Comparison of ENCODE assay signal across 8 mouse cellular contexts in the genomic region with DNA sequence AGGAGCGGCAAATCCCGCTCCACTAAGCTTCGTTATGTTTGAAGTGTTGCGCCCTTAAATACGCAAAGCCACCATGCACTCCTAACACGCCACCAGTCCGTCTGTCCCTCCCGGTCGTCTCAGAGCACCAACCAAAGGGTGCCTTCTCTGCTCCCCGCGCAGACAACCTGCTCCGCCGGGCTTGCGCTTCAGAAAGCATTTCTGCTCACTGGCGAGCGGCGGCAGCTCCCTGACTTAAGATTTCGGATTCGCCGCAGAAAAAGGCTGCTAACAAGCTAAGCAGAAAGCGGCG. TPM values are rescaled to one million over a fixed set of nuclear protein-coding genes. Genes with fewer than 3 reads are reported as not detected.
DNase-seq lines count a peak whose midpoint lies in the region; ATAC-seq and TF ChIP-seq lines count a peak whose summit lies in the region.

No protein-coding gene starts in this region.

- ATAC-seq in hindbrain, embryonic 14.5 days (ENCODE audit: low FRiP score): no peak
- ATAC-seq in midbrain, postnatal 0 days (ENCODE audit: low FRiP score): no peak

- H3K4me2 ChIP-seq in hindbrain, embryonic 14.5 days (replicated peaks): peak overlapping the region; percentile 84
- H3K4me2 ChIP-seq in midbrain, postnatal 0 days (ENCODE audit: low read depth, low read length, poor library complexity, severe bottlenecking): peak overlapping the region; percentile 69

- peaks cover 4% of the 10 kb centered on the region; the same call in 1 of the 2 replicates for H3K4me1 ChIP-seq in brown adipose tissue, adult 24 weeks (ENCODE audit: control insufficient read depth, insufficient read depth, insufficient read length, low read length)
- peaks cover 21% of the 10 kb centered on the region for H3K4me1 ChIP-seq in hindbrain, embryonic 14.5 days (replicated peaks; ENCODE audit: control insufficient read depth, insufficient read depth, low read length)
- peaks cover 5% of the 10 kb centered on the region for H3K4me1 ChIP-seq in midbrain, postnatal 0 days (ENCODE audit: insufficient read depth, low read length)

- H3K27me3 ChIP-seq in hindbrain, embryonic 14.5 days (ENCODE audit: control insufficient read depth, insufficient read depth, low read length): no peaks in the 10 kb centered on the region
- H3K27me3 ChIP-seq in midbrain, postnatal 0 days (ENCODE audit: insufficient read depth, low read length): no peaks in the 10 kb centered on the region

- H3K9ac ChIP-seq in hindbrain, embryonic 14.5 days: peak overlapping the region; percentile 99
- peak overlapping the region; percentile 89 for H3K9ac ChIP-seq in midbrain, postnatal 0 days (replicated peaks; ENCODE audit: low read length, poor library complexity, severe bottlenecking)

- no peak for TF ChIP-seq CTCF in midbrain, postnatal 0 days (IDR thresholded peaks at IDR 0.05)

- DNase-seq in layer of hippocampus, postnatal 25 days (ENCODE audit: extremely low spot score in 1 of 2, low spot score in 1 of 2): peak; percentile 18 to 29
- DNase-seq in layer of hippocampus, adult 9-11 months: no peak
- no peak for DNase-seq in hindbrain, embryonic 14.5 days (ENCODE audit: low spot score)
- no peak for DNase-seq in midbrain, postnatal 0 days (ENCODE audit: low spot score)
- no peak for DNase-seq in gastrocnemius, postnatal 10 days
- DNase-seq in ovary, postnatal 36 days (ENCODE audit: low spot score): no peak
- no peak for DNase-seq in gastrocnemius, adult 18-20 months (ENCODE audit: low spot score)

- peak overlapping the region; percentile 93 for H3K4me3 ChIP-seq in brown adipose tissue, adult 24 weeks (ENCODE audit: insufficient read depth, low read depth, low read length)
- H3K4me3 ChIP-seq in hindbrain, embryonic 14.5 days (replicated peaks; ENCODE audit: low read length): peak overlapping the region; percentile 94
- H3K4me3 ChIP-seq in midbrain, postnatal 0 days (ENCODE audit: low read depth, low read length): peak overlapping the region; percentile 78

- peaks cover 42% of the 10 kb centered on the region for H3K36me3 ChIP-seq in hindbrain, embryonic 14.5 days (replicated peaks; ENCODE audit: control insufficient read depth, insufficient read depth)
- peaks cover 21% of the 10 kb centered on the region for H3K36me3 ChIP-seq in midbrain, postnatal 0 days (ENCODE audit: insufficient read depth, low read length)

- no peaks in the 10 kb centered on the region for H3K9me3 ChIP-seq in hindbrain, embryonic 14.5 days (ENCODE audit: control insufficient read depth, low read length)
- no peaks in the 10 kb centered on the region for H3K9me3 ChIP-seq in midbrain, postnatal 0 days (ENCODE audit: low read length)

- H3K27ac ChIP-seq in brown adipose tissue, adult 24 weeks (replicated peaks; ENCODE audit: low read depth, low read length): peak overlapping the region; percentile 25; the same call in 1 of the 2 replicates
- peak overlapping the region; percentile 94 for H3K27ac ChIP-seq in hindbrain, embryonic 14.5 days
- peak overlapping the region; percentile 99 for H3K27ac ChIP-seq in midbrain, postnatal 0 days (ENCODE audit: low read depth, low read length)

- WGBS in hindbrain, embryonic 14.5 days: under 1% methylated on average over 22 of the region's 22 CpGs
- WGBS in midbrain, postnatal 0 days: 1% methylated on average over 22 of the region's 22 CpGs

RNA-seq across cellular contexts. Expression of a gene that starts 0.4 kb away (rescaled TPM):
- 100 to 1,000 TPM; 471 to 520 TPM for total RNA-seq in layer of hippocampus, postnatal 25 days (2021)
- 1,120 and 1,124 TPM in 2 replicates for polyA plus RNA-seq in brown adipose tissue, adult 24 weeks (2012; ENCODE audit: insufficient read depth, insufficient read length, missing spikeins)
- 1,053 and 1,238 TPM in 2 replicates for polyA plus RNA-seq in hindbrain, embryonic 14.5 days (2014; fragmentation: Nextera tagmentation; extraction: Ambion mirVana)
- total RNA-seq in midbrain, postnatal 0 days (2014; rRNA removed): 768 and 939 TPM in 2 replicates
- polyA plus RNA-seq in midbrain, postnatal 0 days (2015; fragmentation: Nextera tagmentation; extraction: Ambion mirVana): 982 and 1,027 TPM in 2 replicates
- total RNA-seq in gastrocnemius, postnatal 10 days (2021): 1,000 to 10,000 TPM; 1,136 to 1,161 TPM
- total RNA-seq in gastrocnemius, adult 18-20 months (2021): 100 to 1,000 TPM; 568 to 577 TPM

RNA-seq across cellular contexts. Expression of a gene that starts 30.1 kb away (rescaled TPM):
- 1 to 10 TPM; 2.8 to 3.8 TPM for total RNA-seq in layer of hippocampus, postnatal 25 days (2021)
- polyA plus RNA-seq in brown adipose tissue, adult 24 weeks (2012; ENCODE audit: insufficient read depth, insufficient read length, missing spikeins): 0.46 TPM in 1 of 2 replicates, not detected in the other
- 2.1 and 3.1 TPM in 2 replicates for polyA plus RNA-seq in hindbrain, embryonic 14.5 days (2014; fragmentation: Nextera tagmentation; extraction: Ambion mirVana)
- 3.2 and 3.8 TPM in 2 replicates for total RNA-seq in midbrain, postnatal 0 days (2014; rRNA removed)
- 1.5 and 2.1 TPM in 2 replicates for polyA plus RNA-seq in midbrain, postnatal 0 days (2015; fragmentation: Nextera tagmentation; extraction: Ambion mirVana)
- under 1 TPM; 0.12 to 0.14 TPM for total RNA-seq in gastrocnemius, postnatal 10 days (2021)
- total RNA-seq in gastrocnemius, adult 18-20 months (2021): under 1 TPM in 1 of 2 experiments, not detected in 1; 0.14 TPM

RNA-seq across cellular contexts. Expression of a gene that starts 33.8 kb away (rescaled TPM):
- 1 to 10 TPM; 2.7 to 3.8 TPM for total RNA-seq in layer of hippocampus, postnatal 25 days (2021)
- 0.44 and 0.46 TPM in 2 replicates for polyA plus RNA-seq in brown adipose tissue, adult 24 weeks (2012; ENCODE audit: insufficient read depth, insufficient read length, missing spikeins)
- polyA plus RNA-seq in hindbrain, embryonic 14.5 days (2014; fragmentation: Nextera tagmentation; extraction: Ambion mirVana): 10.6 and 11.1 TPM in 2 replicates
- 9.3 and 10.2 TPM in 2 replicates for total RNA-seq in midbrain, postnatal 0 days (2014; rRNA removed)
- 4.2 and 4.3 TPM in 2 replicates for polyA plus RNA-seq in midbrain, postnatal 0 days (2015; fragmentation: Nextera tagmentation; extraction: Ambion mirVana)
- 10 to 100 TPM; 89.1 to 96.7 TPM for total RNA-seq in gastrocnemius, postnatal 10 days (2021)
- total RNA-seq in gastrocnemius, adult 18-20 months (2021): 10 to 100 TPM; 74.8 to 78.7 TPM

RNA-seq across cellular contexts. Expression of a gene that starts 45.0 kb away (rescaled TPM):
- 1 to 10 TPM; 5.8 to 6.1 TPM for total RNA-seq in layer of hippocampus, postnatal 25 days (2021)
- 0.48 and 1.0 TPM in 2 replicates for polyA plus RNA-seq in brown adipose tissue, adult 24 weeks (2012; ENCODE audit: insufficient read depth, insufficient read length, missing spikeins)
- polyA plus RNA-seq in hindbrain, embryonic 14.5 days (2014; fragmentation: Nextera tagmentation; extraction: Ambion mirVana): 7.1 and 8.4 TPM in 2 replicates
- 4.8 and 5.8 TPM in 2 replicates for total RNA-seq in midbrain, postnatal 0 days (2014; rRNA removed)
- 4.1 and 5.2 TPM in 2 replicates for polyA plus RNA-seq in midbrain, postnatal 0 days (2015; fragmentation: Nextera tagmentation; extraction: Ambion mirVana)
- total RNA-seq in gastrocnemius, postnatal 10 days (2021): 1 to 10 TPM; 2.3 to 3.7 TPM
- under 1 TPM; 0.83 to 0.94 TPM for total RNA-seq in gastrocnemius, adult 18-20 months (2021)

RNA-seq across cellular contexts. Expression of a gene that starts 45.1 kb away (rescaled TPM):
- 10 to 100 TPM; 26.7 to 28.7 TPM for total RNA-seq in layer of hippocampus, postnatal 25 days (2021)
- 2.0 and 3.7 TPM in 2 replicates for polyA plus RNA-seq in brown adipose tissue, adult 24 weeks (2012; ENCODE audit: insufficient read depth, insufficient read length, missing spikeins)
- polyA plus RNA-seq in hindbrain, embryonic 14.5 days (2014; fragmentation: Nextera tagmentation; extraction: Ambion mirVana): 26.2 and 28.5 TPM in 2 replicates
- total RNA-seq in midbrain, postnatal 0 days (2014; rRNA removed): 31.7 and 42.7 TPM in 2 replicates
- polyA plus RNA-seq in midbrain, postnatal 0 days (2015; fragmentation: Nextera tagmentation; extraction: Ambion mirVana): 22.6 and 24.3 TPM in 2 replicates
- total RNA-seq in gastrocnemius, postnatal 10 days (2021): 10 to 100 TPM; 19.3 to 21.9 TPM
- total RNA-seq in gastrocnemius, adult 18-20 months (2021): 1 to 10 TPM; 3.9 to 4.2 TPM

Comparison
In these comparisons a context has a peak if more than half of its experiments do, and no peak if none do; other contexts are left out.
1. DNase-seq: peak in layer of hippocampus, postnatal 25 days (2 of 2); none in layer of hippocampus, adult 9-11 months (single experiment), hindbrain, embryonic 14.5 days (single experiment), midbrain, postnatal 0 days (single experiment), gastrocnemius, postnatal 10 days (single experiment), ovary, postnatal 36 days (single experiment) and gastrocnemius, adult 18-20 months (single experiment).
2. H3K27ac ChIP-seq: peak in every context shown above with its lines; median percentile 99 in midbrain, postnatal 0 days; 94 in hindbrain, embryonic 14.5 days; 25 in brown adipose tissue, adult 24 weeks.
3. Peak in every context shown above with its lines, with median percentiles within 50 percentile points of each other: H3K4me3 ChIP-seq.